Mouse (Mus musculus) right cerebral cortex, postnatal 36 days (tissue): ENCODE measurements around the gene Mmp2.

Experiments used
- DNase-seq, 2 experiments: peaks; one replicate each; pipeline ENCODE4 v3.0.0; 2022; ENCODE audit warnings: low spot score in 2 of 2, mixed read lengths in 1 of 2

Mmp2 gene

GRCm38 (mm10) chr8:92895053-92895452 is 68.0 kb downstream of the Mmp2 start:
- no peak for DNase-seq

- DNase-seq: no peak
These were observed 69.0 kb downstream of the Mmp2 start for GRCm38 (mm10) chr8:92896056-92896455.

GRCm38 (mm10) chr8:92896611-92897010 is 69.5 kb downstream of the Mmp2 start:
- DNase-seq: no peak

GRCm38 (mm10) chr8:92897794-92898193 is 70.7 kb downstream of the Mmp2 start:
- DNase-seq: no peak

- no peak for DNase-seq
These were observed 72.5 kb downstream of the Mmp2 start for GRCm38 (mm10) chr8:92899590-92899989.

GRCm38 (mm10) chr8:92901107-92901506 is 74.0 kb downstream of the Mmp2 start, which contains the start of gene Capns2:
Gene Capns2 (plus strand): TSS chr8:92901407.
- DNase-seq: no peak

- no peak for DNase-seq
These were observed 75.9 kb downstream of the Mmp2 start for GRCm38 (mm10) chr8:92902981-92903380.
